ENCODE assay signal across 9 mouse cellular contexts in the genomic region with DNA sequence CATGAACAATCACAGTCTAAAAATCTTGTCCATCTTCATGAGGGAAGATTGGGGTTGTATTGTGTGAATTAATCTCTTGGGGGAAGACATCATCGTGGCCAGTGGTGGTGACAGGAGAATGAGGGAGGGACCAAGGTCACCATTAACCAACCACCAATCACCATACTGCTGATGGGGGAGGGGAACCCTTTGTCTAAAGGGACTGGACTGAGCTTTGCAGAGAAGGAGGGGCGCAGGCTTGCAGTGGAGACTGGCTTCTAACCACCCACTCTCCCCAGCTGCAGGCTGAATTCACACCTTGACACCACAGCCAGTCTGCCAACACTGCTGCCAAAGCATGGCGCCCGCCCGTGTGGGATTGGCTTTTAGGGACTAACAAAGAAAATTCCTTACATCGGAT. TPM values are rescaled to one million over a fixed set of nuclear protein-coding genes. Genes with fewer than 3 reads are reported as not detected.
A peak's percentile ranks its signal among the peaks of the same experiment; 100 is the strongest.
DNase-seq lines count a peak whose midpoint lies in the region; ATAC-seq and TF ChIP-seq lines count a peak whose summit lies in the region.
"Had no signal": no experiment of that assay in that cellular context is flagged by ENCODE, and none has a peak within 500 bp of the region (broad histone marks: within the 10 kb centered on the region; RNA-seq: fewer than 3 reads in every experiment).

No protein-coding gene starts in this region.

- H3K27ac ChIP-seq in heart, embryonic 11.5 days (ENCODE audit: low read depth, low read length), result no peak overlapping the region
- H3K27ac ChIP-seq in forebrain, embryonic 12.5 days, result peak overlapping the region; percentile 74

- no peak overlapping the region for H3K4me3 ChIP-seq in heart, embryonic 11.5 days (ENCODE audit: low read depth, low read length)
- peak overlapping the region; percentile 11 for H3K4me3 ChIP-seq in E14TG2a.4 (replicated peaks; ENCODE audit: low read length)
- H3K4me3 ChIP-seq in forebrain, embryonic 12.5 days (replicated peaks), result no peak overlapping the region
- H3K4me3 ChIP-seq: erythroblast, embryonic 14.5 days had no signal

- no peak for ATAC-seq in heart, embryonic 11.5 days (replicated peaks; ENCODE audit: insufficient number of reproducible peaks, low FRiP score, low TSS enrichment)
- ATAC-seq in forebrain, embryonic 12.5 days (ENCODE audit: low FRiP score), result peak; percentile 91
- peak; percentile 36; the same call in 1 of the 2 replicates for ATAC-seq in megakaryocyte-erythroid progenitor cell, adult 5-6 weeks (replicated peaks; ENCODE audit: low FRiP score, low TSS enrichment, poor library complexity, severe bottlenecking)
- no peak for ATAC-seq in erythroid progenitor cell, adult 5-6 weeks (replicated peaks; ENCODE audit: low FRiP score, poor library complexity, severe bottlenecking)

- no peaks in the 10 kb centered on the region for H3K9me3 ChIP-seq in heart, embryonic 11.5 days (replicated peaks; ENCODE audit: control insufficient read depth, low read length)
- H3K9me3 ChIP-seq in E14TG2a.4 (ENCODE audit: low read length), result no peaks in the 10 kb centered on the region
- H3K9me3 ChIP-seq in forebrain, embryonic 12.5 days, result no peaks in the 10 kb centered on the region

- 0 out of 2 replicates have a peak, but pooled peaks cover 6% of the 10 kb centered on the region for H3K27me3 ChIP-seq in heart, embryonic 11.5 days (ENCODE audit: control insufficient read depth, insufficient read depth, low read length)
- no peaks in the 10 kb centered on the region for H3K27me3 ChIP-seq in E14TG2a.4 (ENCODE audit: insufficient read depth, low read length)
- no peaks in the 10 kb centered on the region for H3K27me3 ChIP-seq in forebrain, embryonic 12.5 days

- DNase-seq in heart, adult 9 months (ENCODE audit: low spot score in 2 of 2), result no peak
- no peak for DNase-seq in thymus, postnatal 4 days
- no peak for DNase-seq in right cerebral cortex, postnatal 25 days

- peak overlapping the region; percentile 38 for H3K4me2 ChIP-seq in heart, embryonic 11.5 days
- H3K4me2 ChIP-seq in forebrain, embryonic 12.5 days, result peak overlapping the region; percentile 47

- no peak overlapping the region for H3K9ac ChIP-seq in heart, embryonic 11.5 days (ENCODE audit: low read depth, low read length)
- no peak overlapping the region; the same call in 1 of the 2 replicates for H3K9ac ChIP-seq in forebrain, embryonic 12.5 days

- H3K36me3 ChIP-seq in heart, embryonic 11.5 days (ENCODE audit: control insufficient read depth, insufficient read depth, low read length), result 0 out of 2 replicates have a peak, but pooled peaks cover 3% of the 10 kb centered on the region
- H3K36me3 ChIP-seq in E14TG2a.4 (ENCODE audit: insufficient read depth, low read length), result peaks cover 48% of the 10 kb centered on the region
- H3K36me3 ChIP-seq in forebrain, embryonic 12.5 days (replicated peaks), result peaks cover 11% of the 10 kb centered on the region

- WGBS in heart, embryonic 11.5 days (ENCODE audit: insufficient replicate concordance), result 40% methylated on average over 6 of the region's 6 CpGs
- 33% methylated on average over 6 of the region's 6 CpGs for WGBS in forebrain, embryonic 12.5 days

- TF ChIP-seq CTCF in E14TG2a.4 (conservative IDR thresholded peaks at IDR 0.05; ENCODE audit: low read length), result no peak

- H3K4me1 ChIP-seq in heart, embryonic 11.5 days (ENCODE audit: control insufficient read depth, insufficient read depth, low read length), result peaks cover 21% of the 10 kb centered on the region
- peaks cover 17% of the 10 kb centered on the region for H3K4me1 ChIP-seq in E14TG2a.4 (replicated peaks; ENCODE audit: low read depth, low read length)
- H3K4me1 ChIP-seq in forebrain, embryonic 12.5 days, result peaks cover 15% of the 10 kb centered on the region

RNA-seq across cellular contexts. Expression of gene Gm3448, which starts 24.7 kb away (rescaled TPM):
- 2.8 and 2.9 TPM in 2 replicates for polyA plus RNA-seq in heart, embryonic 11.5 days (2014; fragmentation: Nextera tagmentation; extraction: Ambion mirVana)
- 6.7 and 6.8 TPM in 2 replicates for polyA plus RNA-seq in forebrain, embryonic 12.5 days (2016; fragmentation: Nextera tagmentation; extraction: Ambion mirVana)
- 4.2 and 7.4 TPM in 2 replicates for total RNA-seq in megakaryocyte-erythroid progenitor cell, adult 5-6 weeks (2014; fragmentation: Nextera tagmentation)
- 10.1 and 11.8 TPM in 2 replicates for total RNA-seq in megakaryocyte-erythroid progenitor cell, adult 5-6 weeks (2017)
- total RNA-seq in erythroid progenitor cell, adult 5-6 weeks (2015; ENCODE audit: low replicate concordance), result 2.2 and 2.9 TPM in 2 replicates
- 2.8 and 11.4 TPM in 2 replicates for total RNA-seq in erythroid progenitor cell, adult 5-6 weeks (2017; ENCODE audit: low replicate concordance)

RNA-seq across cellular contexts. Expression of gene Tcte3, which starts 24.8 kb away (rescaled TPM):
- 0.97 TPM in 1 of 2 replicates, not detected in the other for polyA plus RNA-seq in heart, embryonic 11.5 days (2014; fragmentation: Nextera tagmentation; extraction: Ambion mirVana)
- polyA plus RNA-seq in forebrain, embryonic 12.5 days (2016; fragmentation: Nextera tagmentation; extraction: Ambion mirVana), result 0.74 TPM in 1 of 2 replicates, not detected in the other
- total RNA-seq in megakaryocyte-erythroid progenitor cell, adult 5-6 weeks (2014; fragmentation: Nextera tagmentation), result 6.5 and 7.7 TPM in 2 replicates
- total RNA-seq in megakaryocyte-erythroid progenitor cell, adult 5-6 weeks (2017), result 3.3 TPM in 1 of 2 replicates, not detected in the other
- total RNA-seq in erythroid progenitor cell, adult 5-6 weeks (2015; ENCODE audit: low replicate concordance), result 14.8 TPM in 1 of 2 replicates, not detected in the other
- total RNA-seq in erythroid progenitor cell, adult 5-6 weeks (2017; ENCODE audit: low replicate concordance), result 4.1 TPM in 1 of 2 replicates, not detected in the other

RNA-seq across cellular contexts. Expression of gene Ermard, which starts 25.1 kb away (rescaled TPM):
- 61.0 and 62.8 TPM in 2 replicates for polyA plus RNA-seq in heart, embryonic 11.5 days (2014; fragmentation: Nextera tagmentation; extraction: Ambion mirVana)
- polyA plus RNA-seq in forebrain, embryonic 12.5 days (2016; fragmentation: Nextera tagmentation; extraction: Ambion mirVana), result 91.1 and 106 TPM in 2 replicates
- total RNA-seq in megakaryocyte-erythroid progenitor cell, adult 5-6 weeks (2014; fragmentation: Nextera tagmentation), result 96.5 and 117 TPM in 2 replicates
- total RNA-seq in megakaryocyte-erythroid progenitor cell, adult 5-6 weeks (2017), result 26.7 and 35.7 TPM in 2 replicates
- total RNA-seq in erythroid progenitor cell, adult 5-6 weeks (2015; ENCODE audit: low replicate concordance), result 90.5 and 91.5 TPM in 2 replicates
- 43.6 and 72.8 TPM in 2 replicates for total RNA-seq in erythroid progenitor cell, adult 5-6 weeks (2017; ENCODE audit: low replicate concordance)

RNA-seq across cellular contexts. Expression of gene Gm3435, which starts 56.1 kb away (rescaled TPM):
- 3.6 and 4.1 TPM in 2 replicates for polyA plus RNA-seq in heart, embryonic 11.5 days (2014; fragmentation: Nextera tagmentation; extraction: Ambion mirVana)
- polyA plus RNA-seq in forebrain, embryonic 12.5 days (2016; fragmentation: Nextera tagmentation; extraction: Ambion mirVana), result 9.0 and 10.8 TPM in 2 replicates
- 1.1 and 14.5 TPM in 2 replicates for total RNA-seq in megakaryocyte-erythroid progenitor cell, adult 5-6 weeks (2014; fragmentation: Nextera tagmentation)
- 5.1 and 7.2 TPM in 2 replicates for total RNA-seq in megakaryocyte-erythroid progenitor cell, adult 5-6 weeks (2017)
- 5.4 TPM in 1 of 2 replicates, not detected in the other for total RNA-seq in erythroid progenitor cell, adult 5-6 weeks (2015; ENCODE audit: low replicate concordance)
- 0.26 and 5.4 TPM in 2 replicates for total RNA-seq in erythroid progenitor cell, adult 5-6 weeks (2017; ENCODE audit: low replicate concordance)

Comparison
In these comparisons a context has a peak if more than half of its experiments do, and no peak if none do; other contexts are left out.
1. ATAC-seq: peak in forebrain, embryonic 12.5 days (single experiment) and megakaryocyte-erythroid progenitor cell, adult 5-6 weeks (single experiment); none in heart, embryonic 11.5 days (single experiment) and erythroid progenitor cell, adult 5-6 weeks (single experiment).